Mouse (Mus musculus): Measurements from ENCODE around the gene Olfr1390.
"Not testable (repeated sequence)": the region's sequence is repeated elsewhere in the genome, so short reads cannot be mapped to it uniquely, and the experiment has no call there.

Olfr1390 gene

GRCm38 (mm10) chr11:49334888-49335287 is at the start of gene Olfr1390:
Olfr1390 (plus strand) TSS chr11:49335188.
- no peak for DNase-seq (ENCODE audit: low read depth)

- DNase-seq (ENCODE audit: low read depth) = no peak
These were observed 47.7 kb upstream of the Olfr1390 start for GRCm38 (mm10) chr11:49287251-49287650.

GRCm38 (mm10) chr11:49292777-49293176 is 42.2 kb upstream of the Olfr1390 start:
- DNase-seq (ENCODE audit: low read depth) = no peak

- DNase-seq (ENCODE audit: low read depth) = no peak
These were observed 30.5 kb upstream of the Olfr1390 start, which contains the start of gene Olfr10 for GRCm38 (mm10) chr11:49304441-49304840. Olfr10 (plus strand) TSS chr11:49304741.

GRCm38 (mm10) chr11:49308547-49308946 is 26.4 kb upstream of the Olfr1390 start:
- not testable (repeated sequence) for DNase-seq (ENCODE audit: low read depth)

GRCm38 (mm10) chr11:49322442-49322841 is 12.5 kb upstream of the Olfr1390 start, which contains the start of gene Olfr1391:
Olfr1391 (plus strand) TSS chr11:49322742.
- no peak for DNase-seq (ENCODE audit: low read depth)

GRCm38 (mm10) chr11:49326726-49327125 is 8.3 kb upstream of the Olfr1390 start:
- no peak for DNase-seq (ENCODE audit: low read depth)

GRCm38 (mm10) chr11:49329686-49330085 is 5.3 kb upstream of the Olfr1390 start:
- no peak for DNase-seq (ENCODE audit: low read depth)

- no peak for DNase-seq (ENCODE audit: low read depth)
These were observed 2.3 kb downstream of the Olfr1390 start for GRCm38 (mm10) chr11:49337150-49337832.

GRCm38 (mm10) chr11:49383133-49383532 is 48.1 kb downstream of the Olfr1390 start:
- DNase-seq (ENCODE audit: low read depth) = no peak

- DNase-seq (ENCODE audit: low read depth) = not testable (repeated sequence)
These were observed 51.1 kb downstream of the Olfr1390 start for GRCm38 (mm10) chr11:49386118-49386517.
